Mouse (Mus musculus) olfactory bulb, adult 2 months (tissue): ENCODE results near the gene Ccdc62.

Experiments
- CTCF ChIP-seq: fragments of 200-500 bp; IDR thresholded peaks from 2 replicates; pipeline ENCODE4 v1.5.1; 2012; ENCODE audit warnings: low read depth, mild to moderate bottlenecking, low read length, moderate library complexity; ENCODE audit not compliant: insufficient read depth
- POLR2A ChIP-seq: fragments of 200-500 bp; IDR thresholded peaks from 2 replicates; pipeline ENCODE4 v1.6.1; 2012; ENCODE audit warnings: mild to moderate bottlenecking, low read depth, low read length, moderate library complexity; ENCODE audit not compliant: insufficient read depth

DNA sequence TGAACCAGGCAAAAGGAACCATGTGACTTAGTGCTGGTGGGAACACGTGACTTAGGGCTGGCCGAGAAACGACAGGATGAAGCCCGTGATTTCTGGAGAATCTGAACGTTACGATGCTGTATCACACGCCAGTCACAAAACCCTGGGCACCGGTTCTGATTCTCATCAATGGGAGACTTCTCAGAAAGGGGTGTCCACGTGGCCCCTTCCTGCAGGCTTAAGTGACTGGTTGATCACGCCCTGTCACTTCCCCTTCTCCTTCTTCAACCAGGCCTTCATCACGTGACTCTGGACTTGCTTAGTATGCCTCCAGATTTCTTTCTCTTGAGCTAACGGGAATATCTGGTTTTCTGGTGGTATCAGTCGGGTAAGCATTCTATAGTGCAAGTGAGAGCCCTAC, 33.1 kb upstream of the Ccdc62 start:
- TF ChIP-seq POLR2A (no peak), CTCF (no peak)
